Mouse (Mus musculus): Measurements from ENCODE around the gene Efna5. TPM values are rescaled to one million over a fixed set of nuclear protein-coding genes. Genes with fewer than 3 reads are reported as not detected.

Efna5 gene
- total RNA-seq, 2 experiments from 2014 or later = 32.9 to 40.6 TPM

GRCm38 (mm10) chr17:62557215-62557614 lies 323.9 kb downstream of the Efna5 start:
- no peak for DNase-seq (ENCODE audit: low spot score in 2 of 2)
